Mouse (Mus musculus): ENCODE measurements around the gene Atp7a. TPM values are rescaled to one million over a fixed set of nuclear protein-coding genes. Genes with fewer than 3 reads are reported as not detected.

Gene Atp7a
- polyA plus RNA-seq, 1 experiment from 2014 or later = 25.3 TPM

- ATAC-seq (ENCODE audit: low FRiP score) = no peak
These were observed 86.8 kb downstream of the Atp7a start for GRCm38 (mm10) chrX:106113881-106114280.

GRCm38 (mm10) chrX:106114674-106115073, 87.6 kb downstream of the Atp7a start:
- H3K27me3 ChIP-seq (ENCODE audit: control insufficient read depth, insufficient read depth, low read length) = 0 out of 2 replicates have a peak, but pooled peaks cover 3% of the 10 kb centered on the region
- H3K4me2 ChIP-seq (replicated peaks; ENCODE audit: low read depth, low read length) = no peak overlapping the region
- no peaks in the 10 kb centered on the region for H3K9me3 ChIP-seq (ENCODE audit: control insufficient read depth, low read length)
- no peaks in the 10 kb centered on the region for H3K4me1 ChIP-seq (replicated peaks; ENCODE audit: control insufficient read depth, insufficient read depth, low read length)
- DNase-seq (ENCODE audit: low spot score) (no peak), ATAC-seq (ENCODE audit: low FRiP score) (no peak)
- no peaks in the 10 kb centered on the region for H3K36me3 ChIP-seq (ENCODE audit: control insufficient read depth, insufficient read depth, low read length)
- 94% methylated on average over 1 of the region's 1 CpGs for WGBS
- H3K9ac ChIP-seq (ENCODE audit: low read depth, low read length) = no peak overlapping the region
- no peak overlapping the region for H3K27ac ChIP-seq (ENCODE audit: low read depth, low read length)
- no peak overlapping the region for H3K4me3 ChIP-seq (ENCODE audit: low read depth, low read length)

More at GRCm38 (mm10) chrX:106113881-106114280, 86.8 kb downstream of the Atp7a start:
- H3K9me3 ChIP-seq (ENCODE audit: control insufficient read depth, low read length) = no peaks in the 10 kb centered on the region
- no peaks in the 10 kb centered on the region for H3K4me1 ChIP-seq (replicated peaks; ENCODE audit: control insufficient read depth, insufficient read depth, low read length)
- no peak overlapping the region for H3K4me3 ChIP-seq (ENCODE audit: low read depth, low read length)
- no peak overlapping the region for H3K9ac ChIP-seq (ENCODE audit: low read depth, low read length)
- H3K4me2 ChIP-seq (replicated peaks; ENCODE audit: low read depth, low read length) = no peak overlapping the region
- 89% methylated on average over 4 of the region's 4 CpGs for WGBS
- H3K36me3 ChIP-seq (ENCODE audit: control insufficient read depth, insufficient read depth, low read length) = no peaks in the 10 kb centered on the region
- no peak for DNase-seq (ENCODE audit: low spot score)
- H3K27ac ChIP-seq (ENCODE audit: low read depth, low read length) = no peak overlapping the region
- H3K27me3 ChIP-seq (ENCODE audit: control insufficient read depth, insufficient read depth, low read length) = 0 out of 2 replicates have a peak, but pooled peaks cover 3% of the 10 kb centered on the region

GRCm38 (mm10) chrX:106122823-106123222, 95.7 kb downstream of the Atp7a start:
- Histone ChIP-seq H3K36me3 (ENCODE audit: control insufficient read depth, insufficient read depth, low read length) (0 out of 2 replicates have a peak, but pooled peaks cover 2% of the 10 kb centered on the region), H3K9ac (ENCODE audit: low read depth, low read length) (no peak overlapping the region), H3K4me3 (ENCODE audit: low read depth, low read length) (no peak overlapping the region), H3K4me2 (replicated peaks; ENCODE audit: low read depth, low read length) (no peak overlapping the region), H3K9me3 (ENCODE audit: control insufficient read depth, low read length) (no peaks in the 10 kb centered on the region), H3K27me3 (ENCODE audit: control insufficient read depth, insufficient read depth, low read length) (no peaks in the 10 kb centered on the region; the same call in 1 of the 2 replicates), H3K4me1 (replicated peaks; ENCODE audit: control insufficient read depth, insufficient read depth, low read length) (no peaks in the 10 kb centered on the region), H3K27ac (ENCODE audit: low read depth, low read length) (no peak overlapping the region)
- DNase-seq (ENCODE audit: low spot score) (no peak), ATAC-seq (ENCODE audit: low FRiP score) (no peak)
- 85% methylated on average over 2 of the region's 2 CpGs for WGBS

GRCm38 (mm10) chrX:106128283-106128682, 101.2 kb downstream of the Atp7a start:
- Histone ChIP-seq H3K27me3 (ENCODE audit: control insufficient read depth, insufficient read depth, low read length) (no peaks in the 10 kb centered on the region; the same call in 1 of the 2 replicates), H3K36me3 (ENCODE audit: control insufficient read depth, insufficient read depth, low read length) (no peaks in the 10 kb centered on the region), H3K9me3 (ENCODE audit: control insufficient read depth, low read length) (no peaks in the 10 kb centered on the region), H3K4me1 (replicated peaks; ENCODE audit: control insufficient read depth, insufficient read depth, low read length) (no peaks in the 10 kb centered on the region), H3K9ac (ENCODE audit: low read depth, low read length) (no peak overlapping the region), H3K27ac (ENCODE audit: low read depth, low read length) (no peak overlapping the region), H3K4me3 (ENCODE audit: low read depth, low read length) (no peak overlapping the region), H3K4me2 (replicated peaks; ENCODE audit: low read depth, low read length) (no peak overlapping the region)
- WGBS = 78% methylated on average over 6 of the region's 6 CpGs
- DNase-seq (ENCODE audit: low spot score) (no peak), ATAC-seq (ENCODE audit: low FRiP score) (no peak)

GRCm38 (mm10) chrX:106129877-106130276, 102.8 kb downstream of the Atp7a start:
- H3K27ac ChIP-seq (ENCODE audit: low read depth, low read length) = no peak overlapping the region
- ATAC-seq (ENCODE audit: low FRiP score) (no peak), DNase-seq (ENCODE audit: low spot score) (no peak)
- no peaks in the 10 kb centered on the region for H3K4me1 ChIP-seq (replicated peaks; ENCODE audit: control insufficient read depth, insufficient read depth, low read length)
- H3K4me3 ChIP-seq (ENCODE audit: low read depth, low read length) = no peak overlapping the region
- H3K27me3 ChIP-seq (ENCODE audit: control insufficient read depth, insufficient read depth, low read length) = no peaks in the 10 kb centered on the region
- WGBS = 97% methylated on average over 4 of the region's 4 CpGs
- no peak overlapping the region for H3K9ac ChIP-seq (ENCODE audit: low read depth, low read length)
- H3K36me3 ChIP-seq (ENCODE audit: control insufficient read depth, insufficient read depth, low read length) = no peaks in the 10 kb centered on the region
- H3K4me2 ChIP-seq (replicated peaks; ENCODE audit: low read depth, low read length) = no peak overlapping the region
- H3K9me3 ChIP-seq (ENCODE audit: control insufficient read depth, low read length) = no peaks in the 10 kb centered on the region

GRCm38 (mm10) chrX:106134916-106135315, 107.8 kb downstream of the Atp7a start:
- Histone ChIP-seq H3K9ac (ENCODE audit: low read depth, low read length) (no peak overlapping the region), H3K27ac (ENCODE audit: low read depth, low read length) (no peak overlapping the region), H3K27me3 (ENCODE audit: control insufficient read depth, insufficient read depth, low read length) (no peaks in the 10 kb centered on the region), H3K4me3 (ENCODE audit: low read depth, low read length) (no peak overlapping the region), H3K4me2 (replicated peaks; ENCODE audit: low read depth, low read length) (no peak overlapping the region), H3K4me1 (replicated peaks; ENCODE audit: control insufficient read depth, insufficient read depth, low read length) (no peaks in the 10 kb centered on the region), H3K9me3 (ENCODE audit: control insufficient read depth, low read length) (no peaks in the 10 kb centered on the region), H3K36me3 (ENCODE audit: control insufficient read depth, insufficient read depth, low read length) (no peaks in the 10 kb centered on the region)
- no peak for DNase-seq (ENCODE audit: low spot score)
- ATAC-seq (ENCODE audit: low FRiP score) = no peak
- WGBS = 89% methylated on average over 3 of the region's 3 CpGs

GRCm38 (mm10) chrX:106135484-106135883, 108.4 kb downstream of the Atp7a start:
- Histone ChIP-seq H3K4me3 (ENCODE audit: low read depth, low read length) (no peak overlapping the region), H3K9me3 (ENCODE audit: control insufficient read depth, low read length) (no peaks in the 10 kb centered on the region), H3K4me2 (replicated peaks; ENCODE audit: low read depth, low read length) (no peak overlapping the region), H3K27me3 (ENCODE audit: control insufficient read depth, insufficient read depth, low read length) (no peaks in the 10 kb centered on the region), H3K4me1 (replicated peaks; ENCODE audit: control insufficient read depth, insufficient read depth, low read length) (no peaks in the 10 kb centered on the region), H3K27ac (ENCODE audit: low read depth, low read length) (no peak overlapping the region), H3K36me3 (ENCODE audit: control insufficient read depth, insufficient read depth, low read length) (no peaks in the 10 kb centered on the region), H3K9ac (ENCODE audit: low read depth, low read length) (no peak overlapping the region)
- ATAC-seq (ENCODE audit: low FRiP score) (no peak), DNase-seq (ENCODE audit: low spot score) (no peak)
- WGBS = 89% methylated on average over 4 of the region's 4 CpGs

- DNase-seq (ENCODE audit: low spot score) (no peak), ATAC-seq (ENCODE audit: low FRiP score) (no peak)
- Histone ChIP-seq H3K9ac (ENCODE audit: low read depth, low read length) (no peak overlapping the region), H3K27me3 (ENCODE audit: control insufficient read depth, insufficient read depth, low read length) (no peaks in the 10 kb centered on the region), H3K4me2 (replicated peaks; ENCODE audit: low read depth, low read length) (no peak overlapping the region), H3K4me1 (replicated peaks; ENCODE audit: control insufficient read depth, insufficient read depth, low read length) (no peaks in the 10 kb centered on the region), H3K36me3 (ENCODE audit: control insufficient read depth, insufficient read depth, low read length) (no peaks in the 10 kb centered on the region), H3K27ac (ENCODE audit: low read depth, low read length) (no peak overlapping the region), H3K4me3 (ENCODE audit: low read depth, low read length) (no peak overlapping the region), H3K9me3 (ENCODE audit: control insufficient read depth, low read length) (no peaks in the 10 kb centered on the region)
- 69% methylated on average over 12 of the region's 12 CpGs for WGBS
These were observed 109.0 kb downstream of the Atp7a start for GRCm38 (mm10) chrX:106135916-106136575.

- 83% methylated on average over 13 of the region's 13 CpGs for WGBS
- DNase-seq (ENCODE audit: low spot score) (no peak), ATAC-seq (ENCODE audit: low FRiP score) (no peak)
- H3K4me3 ChIP-seq (ENCODE audit: low read depth, low read length) = no peak overlapping the region
- H3K27me3 ChIP-seq (ENCODE audit: control insufficient read depth, insufficient read depth, low read length) = no peaks in the 10 kb centered on the region
- no peaks in the 10 kb centered on the region for H3K4me1 ChIP-seq (replicated peaks; ENCODE audit: control insufficient read depth, insufficient read depth, low read length)
- no peak overlapping the region for H3K9ac ChIP-seq (ENCODE audit: low read depth, low read length)
- H3K36me3 ChIP-seq (ENCODE audit: control insufficient read depth, insufficient read depth, low read length) = no peaks in the 10 kb centered on the region
- no peaks in the 10 kb centered on the region for H3K9me3 ChIP-seq (ENCODE audit: control insufficient read depth, low read length)
- no peak overlapping the region for H3K27ac ChIP-seq (ENCODE audit: low read depth, low read length)
- no peak overlapping the region for H3K4me2 ChIP-seq (replicated peaks; ENCODE audit: low read depth, low read length)
These were observed 112.4 kb downstream of the Atp7a start for GRCm38 (mm10) chrX:106139309-106140070.
